ENCODE assay signal across 35 mouse cellular contexts in the genomic region with DNA sequence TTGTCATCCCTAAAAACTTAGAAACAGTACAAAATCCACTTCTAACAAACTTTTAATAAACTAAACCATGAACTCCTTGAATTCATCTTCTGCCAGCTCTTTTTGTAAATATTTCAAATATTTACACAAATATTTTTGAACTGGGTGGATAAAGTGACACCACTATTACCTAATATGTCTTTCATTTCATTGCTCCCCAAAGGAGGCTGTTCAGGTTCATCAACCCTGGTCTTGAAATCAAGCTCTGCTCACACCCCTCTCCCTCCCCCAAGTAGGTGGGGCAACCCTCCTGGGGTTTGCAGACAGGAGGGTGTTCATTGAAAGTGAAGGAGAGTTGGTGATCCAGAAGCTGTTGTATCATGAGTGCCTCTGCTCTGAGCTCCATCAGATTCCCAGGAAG. TPM values are rescaled to one million over a fixed set of nuclear protein-coding genes. Genes with fewer than 3 reads are reported as not detected.
"Had no signal": no experiment of that assay in that cellular context is flagged by ENCODE, and none has a peak within 500 bp of the region (broad histone marks: within the 10 kb centered on the region; RNA-seq: fewer than 3 reads in every experiment).

A gene (plus strand): TSS at position 301 of the 400 bp plus-strand sequence.

RNA-seq across cellular contexts. Expression of the gene that starts here (rescaled TPM):
- total RNA-seq: left cerebral cortex, postnatal 10 days; left cerebral cortex, postnatal 25 days; left cerebral cortex, postnatal 36 days; left cerebral cortex, postnatal 4 days; megakaryocyte progenitor cell, adult 5-6 weeks; megakaryocyte, adult 5-6 weeks; megakaryocyte-erythroid progenitor cell, adult 5-6 weeks; midbrain, postnatal 0 days; monocyte, adult 5-6 weeks had no signal
- polyA plus RNA-seq: limb, embryonic 10.5 days; limb, embryonic 11.5 days; limb, embryonic 12.5 days; limb, embryonic 13.5 days; limb, embryonic 14.5 days; limb, embryonic 15.5 days; liver, embryonic 11.5 days; liver, embryonic 12.5 days; liver, embryonic 13.5 days; liver, embryonic 14.5 days; liver, embryonic 15.5 days; liver, embryonic 16.5 days; lung, embryonic 14.5 days; lung, embryonic 15.5 days; lung, embryonic 16.5 days; lung, postnatal 0 days; macrophage; midbrain, embryonic 10.5 days; midbrain, embryonic 11.5 days; midbrain, embryonic 12.5 days; midbrain, embryonic 13.5 days; midbrain, embryonic 14.5 days; midbrain, embryonic 15.5 days; midbrain, embryonic 16.5 days; midbrain, postnatal 0 days; neural tube, embryonic 11.5 days; neural tube, embryonic 12.5 days had no signal
